Mouse (Mus musculus): Measurements from ENCODE around the gene Hes2.

- TF ChIP-seq CTCF (IDR thresholded peaks at IDR 0.05; ENCODE audit: low read depth) (no peak), EP300 (IDR thresholded peaks at IDR 0.05; ENCODE audit: low read depth) (no peak)
Measured at GRCm38 (mm10) chr4:152189691-152190090, 31.0 kb downstream of the Hes2 start.

Measured in liver, postnatal 0 days (tissue).